Mouse (Mus musculus): ENCODE measurements around the gene Fam71a.

GRCm38 (mm10) chr1:191184066-191184815 lies 19.6 kb upstream of the Fam71a start:
- TF ChIP-seq POLR2A (IDR thresholded peaks at IDR 0.05; ENCODE audit: low read depth, low read length) (no peak), CTCF (IDR thresholded peaks at IDR 0.05; ENCODE audit: extremely low read depth, insufficient read depth, insufficient read length, insufficient replicate concordance) (no peak)
